Mouse (Mus musculus): ENCODE data around the gene Gm26920. TPM values are rescaled to one million over a fixed set of nuclear protein-coding genes. Genes with fewer than 3 reads are reported as not detected.
A peak's percentile ranks its signal among the peaks of the same experiment; 100 is the strongest.
"Not testable (repeated sequence)": the region's sequence is repeated elsewhere in the genome, so short reads cannot be mapped to it uniquely, and the experiment has no call there.

Gm26920 gene
- 3.6 and 3.9 TPM in 2 replicates for polyA plus RNA-seq (2015; fragmentation: Nextera tagmentation; extraction: Ambion mirVana)

DNA sequence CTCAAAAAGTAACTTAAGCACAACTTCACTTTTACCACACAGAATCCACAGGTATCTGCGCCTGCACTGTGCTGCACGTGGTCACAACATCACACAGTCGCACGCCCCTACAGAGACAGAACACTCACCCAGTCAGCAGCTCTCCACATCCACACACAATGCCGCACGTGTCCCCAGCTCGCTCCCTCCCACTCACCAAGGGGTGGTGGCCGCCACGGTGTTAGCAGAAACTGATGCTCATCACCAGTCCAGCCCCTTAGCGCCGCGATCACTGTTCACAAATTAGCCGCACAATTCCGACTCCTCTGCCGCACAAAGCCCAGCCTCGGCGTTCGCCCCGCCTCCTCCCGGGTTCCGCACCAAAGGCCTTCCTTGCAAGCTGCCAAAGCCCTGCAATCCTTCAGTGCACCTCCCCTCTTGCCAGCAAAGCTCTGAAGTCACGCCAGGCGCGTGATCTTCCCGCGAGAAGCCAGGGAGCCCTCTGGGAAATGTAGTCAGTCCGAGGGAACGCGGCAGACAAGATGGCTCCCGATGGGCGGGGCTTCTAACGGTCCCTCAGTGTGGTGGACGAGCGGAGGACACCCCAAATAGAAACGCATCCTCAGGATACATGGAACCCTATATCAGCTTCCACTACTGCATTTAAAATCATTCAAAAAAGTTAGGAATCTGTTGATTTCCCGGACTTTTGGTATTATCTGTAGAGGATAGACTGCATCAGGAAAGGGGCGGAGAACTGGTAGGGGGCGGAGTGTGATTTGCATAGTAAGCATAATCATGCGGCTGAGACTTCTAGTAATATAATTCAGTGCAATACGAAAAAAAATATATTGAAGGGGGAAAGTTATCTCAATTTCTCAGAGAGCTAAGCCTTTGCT lies at the start of gene Gm26920, which contains the start of gene Zfp566:
TSS of gene Gm26920 (minus strand) at position 319 of the 878 bp plus-strand sequence.
TSS of gene Zfp566 (minus strand) at position 436 of the 878 bp plus-strand sequence.
- H3K4me1 ChIP-seq, result peaks cover 37% of the 10 kb centered on the region
- H3K36me3 ChIP-seq (replicated peaks), result peaks cover 6% of the 10 kb centered on the region
- H3K4me2 ChIP-seq, result peak within 1 kb of the TSS; percentile 92
- H3K27me3 ChIP-seq (replicated peaks), result no peaks in the 10 kb centered on the region
- H3K4me3 ChIP-seq, result peak within 1 kb of the TSS; percentile 76
- H3K27ac ChIP-seq, result peak within 1 kb of the TSS; percentile 90
- H3K9me3 ChIP-seq, result no peaks in the 10 kb centered on the region
- peak within 1 kb of the TSS; percentile 65 for H3K9ac ChIP-seq
- peak; percentile 93 for ATAC-seq (replicated peaks)
- WGBS, result under 1% methylated on average over 40 of the region's 40 CpGs

DNA sequence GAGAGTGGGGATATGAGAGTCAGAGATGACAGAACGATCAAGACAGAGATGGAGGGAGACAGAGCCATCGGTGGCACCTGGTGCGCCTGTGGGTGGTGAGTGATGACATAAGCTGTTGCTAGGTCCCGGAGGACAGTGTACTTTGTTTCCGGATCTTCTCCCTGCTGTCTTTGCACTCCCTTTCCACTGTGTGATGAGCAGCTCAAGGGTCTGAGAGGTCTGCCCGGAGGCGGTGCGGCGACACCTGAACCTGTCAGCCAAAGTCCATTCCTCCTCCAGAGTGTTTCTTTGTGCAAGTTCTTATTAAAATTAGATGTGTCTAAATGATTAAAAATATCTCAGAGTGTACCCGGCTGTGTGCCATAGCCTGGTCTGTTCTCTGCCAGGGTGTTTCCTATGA lies 46.6 kb upstream of the Gm26920 start:
- Histone ChIP-seq H3K27me3 (replicated peaks) (no peaks in the 10 kb centered on the region), H3K4me2 (no peak overlapping the region), H3K9me3 (no peaks in the 10 kb centered on the region), H3K27ac (no peak overlapping the region), H3K4me3 (no peak overlapping the region), H3K9ac (no peak overlapping the region), H3K4me1 (no peaks in the 10 kb centered on the region), H3K36me3 (replicated peaks) (peaks cover 21% of the 10 kb centered on the region)
- no peak for ATAC-seq (replicated peaks)
- WGBS, result 91% methylated on average over 10 of the region's 10 CpGs

DNA sequence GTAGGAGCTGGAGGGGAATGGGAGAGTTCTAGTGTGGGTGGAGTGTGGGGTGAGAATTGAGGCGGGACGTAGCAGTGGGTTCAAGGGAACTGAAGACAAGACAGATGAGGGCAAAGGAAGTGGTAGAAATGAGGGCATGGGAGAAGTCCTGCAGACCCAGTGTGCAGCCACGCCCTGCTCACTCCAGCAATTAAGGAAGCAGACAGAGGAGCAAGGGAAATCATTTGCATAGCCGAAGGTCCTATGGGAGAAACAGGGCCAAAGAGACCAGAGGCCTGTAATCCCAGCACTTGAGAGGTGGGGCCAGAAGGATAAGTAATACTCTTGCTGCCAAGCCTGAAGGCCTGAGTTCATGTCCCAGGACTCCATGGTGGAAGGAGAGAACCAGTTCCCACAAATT lies 42.2 kb upstream of the Gm26920 start:
- Histone ChIP-seq H3K27me3 (replicated peaks) (no peaks in the 10 kb centered on the region), H3K9me3 (no peaks in the 10 kb centered on the region), H3K4me3 (no peak overlapping the region), H3K4me2 (no peak overlapping the region), H3K36me3 (replicated peaks) (peaks cover 44% of the 10 kb centered on the region), H3K4me1 (no peaks in the 10 kb centered on the region), H3K27ac (no peak overlapping the region), H3K9ac (no peak overlapping the region)
- no peak for ATAC-seq (replicated peaks)
- WGBS, result 94% methylated on average over 4 of the region's 4 CpGs

DNA sequence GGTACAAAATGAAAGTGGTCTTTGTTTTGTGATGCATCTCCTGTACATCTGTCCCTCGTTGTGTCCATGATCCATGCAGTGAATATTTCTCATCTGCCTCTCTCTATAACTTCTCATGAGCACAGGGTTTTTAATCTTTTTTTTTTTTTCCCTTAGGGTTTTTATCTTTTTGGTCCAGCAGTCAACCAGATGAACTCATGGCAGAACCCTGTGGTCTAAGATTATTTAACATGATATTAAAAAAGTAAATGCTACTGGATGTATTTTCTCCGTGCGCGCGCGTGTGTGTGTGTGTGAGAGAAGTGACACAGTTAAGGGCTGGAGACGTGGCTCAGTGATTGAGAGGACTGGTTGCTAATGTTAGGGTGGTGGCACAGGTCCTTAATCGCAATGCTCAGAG lies 39.7 kb upstream of the Gm26920 start:
- H3K27me3 ChIP-seq (replicated peaks), result no peaks in the 10 kb centered on the region
- H3K9me3 ChIP-seq, result no peaks in the 10 kb centered on the region
- H3K9ac ChIP-seq, result no peak overlapping the region
- no peak overlapping the region for H3K4me3 ChIP-seq
- no peak for ATAC-seq (replicated peaks)
- peaks cover 40% of the 10 kb centered on the region for H3K36me3 ChIP-seq (replicated peaks)
- H3K4me2 ChIP-seq, result no peak overlapping the region
- 96% methylated on average over 8 of the region's 8 CpGs for WGBS
- no peaks in the 10 kb centered on the region for H3K4me1 ChIP-seq
- no peak overlapping the region for H3K27ac ChIP-seq

DNA sequence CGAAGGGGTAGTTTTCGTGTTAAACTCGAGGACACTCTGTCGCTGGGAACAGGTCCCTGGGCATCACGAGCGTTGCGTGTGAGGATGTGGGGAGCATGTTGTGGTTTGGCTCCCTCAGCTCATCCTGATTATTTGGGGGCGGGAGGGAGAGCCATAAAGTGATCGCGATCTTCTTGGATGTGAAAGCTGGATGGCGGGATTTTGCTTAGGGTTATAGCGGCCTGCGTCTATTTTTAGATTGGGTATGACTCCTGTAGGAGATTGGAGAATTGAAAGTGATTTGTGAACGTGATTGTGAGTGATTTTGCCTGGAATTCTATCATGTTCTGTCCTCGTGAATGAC lies 31.9 kb upstream of the Gm26920 start:
- WGBS, result 5% methylated on average over 15 of the region's 15 CpGs
- H3K9me3 ChIP-seq, result no peaks in the 10 kb centered on the region
- no peaks in the 10 kb centered on the region for H3K36me3 ChIP-seq (replicated peaks)
- H3K27me3 ChIP-seq (replicated peaks), result no peaks in the 10 kb centered on the region
- H3K4me3 ChIP-seq, result peak overlapping the region; percentile 93
- peak overlapping the region; percentile 87 for H3K9ac ChIP-seq
- H3K4me1 ChIP-seq, result peaks cover 6% of the 10 kb centered on the region
- peak overlapping the region; percentile 65 for H3K4me2 ChIP-seq
- peak overlapping the region; percentile 88 for H3K27ac ChIP-seq
- ATAC-seq (replicated peaks), result peak; percentile 37; the same call in 1 of the 2 replicates

DNA sequence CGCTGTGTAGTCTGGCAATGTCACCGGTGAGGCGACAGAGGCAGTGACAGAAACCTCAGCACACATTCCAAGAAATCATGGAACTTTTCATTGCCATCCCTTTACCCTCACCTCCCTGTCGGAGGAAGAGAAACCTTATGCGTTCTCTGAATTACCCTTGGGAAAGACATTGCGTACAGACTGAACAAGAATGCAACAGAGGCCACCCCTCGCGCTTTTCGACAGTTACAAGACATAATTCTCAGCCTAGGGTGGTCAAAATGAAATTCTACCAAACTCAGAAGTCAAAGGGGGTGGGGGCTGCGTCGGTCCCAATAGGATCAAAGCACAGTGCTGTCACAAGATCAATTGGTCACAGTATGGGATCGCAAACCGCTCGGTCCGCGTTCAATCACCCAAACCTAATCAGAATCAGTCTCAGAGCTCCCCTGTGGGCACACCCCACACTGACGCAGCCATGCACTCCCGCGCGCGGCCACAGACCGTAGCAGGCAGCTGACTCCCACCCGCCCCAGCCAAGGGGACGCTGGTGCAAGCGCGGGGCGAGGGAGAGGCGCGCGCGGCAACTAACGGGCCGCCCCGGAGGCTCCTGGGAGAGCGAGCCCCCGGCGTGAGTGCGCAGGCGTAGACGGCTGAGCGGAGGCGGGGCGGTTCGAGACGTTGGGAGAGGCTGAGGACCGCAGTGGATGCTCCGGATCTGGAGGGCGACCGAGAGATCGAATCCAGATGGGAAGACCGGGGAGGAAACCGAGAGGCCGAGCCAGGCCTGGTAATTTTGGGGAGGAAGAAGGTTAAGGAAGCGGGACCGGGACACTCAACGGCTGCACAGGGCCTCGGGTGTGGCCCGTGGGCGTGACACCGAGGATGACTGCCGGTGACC lies 31.3 kb upstream of the Gm26920 start, which contains the start of gene Zfp382:
TSS of gene Zfp382 (plus strand) at position 635 of the 880 bp plus-strand sequence.
- peak; percentile 96 for ATAC-seq (replicated peaks)
- peak within 1 kb of the TSS; percentile 93 for H3K4me3 ChIP-seq
- H3K9me3 ChIP-seq, result no peaks in the 10 kb centered on the region
- H3K4me1 ChIP-seq, result peaks cover 6% of the 10 kb centered on the region
- WGBS, result under 1% methylated on average over 57 of the region's 61 CpGs
- peak within 1 kb of the TSS; percentile 88 for H3K27ac ChIP-seq
- no peaks in the 10 kb centered on the region for H3K27me3 ChIP-seq (replicated peaks)
- peak within 1 kb of the TSS; percentile 87 for H3K9ac ChIP-seq
- peak within 1 kb of the TSS; percentile 65 for H3K4me2 ChIP-seq
- no peaks in the 10 kb centered on the region for H3K36me3 ChIP-seq (replicated peaks)

DNA sequence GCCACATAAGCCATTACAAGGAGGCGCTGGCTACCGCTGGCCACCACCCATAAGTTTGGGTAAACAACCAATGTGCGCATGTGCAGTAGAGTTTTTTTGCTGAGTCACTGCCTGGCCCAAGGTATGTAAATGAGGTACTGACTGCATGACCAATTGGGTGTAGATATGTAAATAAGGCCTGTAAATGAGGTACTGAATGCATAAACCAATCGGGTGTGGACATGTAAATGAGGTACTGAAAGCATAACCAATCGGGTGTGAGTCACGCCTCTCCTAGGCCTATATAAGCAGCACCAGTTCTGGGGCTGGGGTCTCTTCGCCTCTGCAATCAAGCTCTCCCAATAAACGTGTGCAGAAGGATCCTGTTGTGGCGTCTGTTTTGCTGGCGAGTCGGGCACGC lies 27.7 kb upstream of the Gm26920 start:
- not testable (repeated sequence) for H3K4me2 ChIP-seq; H3K27ac ChIP-seq; H3K4me1 ChIP-seq; H3K27me3 ChIP-seq (replicated peaks); H3K4me3 ChIP-seq; H3K36me3 ChIP-seq (replicated peaks); ATAC-seq (replicated peaks); H3K9ac ChIP-seq; H3K9me3 ChIP-seq
- 91% methylated on average over 12 of the region's 12 CpGs for WGBS

DNA sequence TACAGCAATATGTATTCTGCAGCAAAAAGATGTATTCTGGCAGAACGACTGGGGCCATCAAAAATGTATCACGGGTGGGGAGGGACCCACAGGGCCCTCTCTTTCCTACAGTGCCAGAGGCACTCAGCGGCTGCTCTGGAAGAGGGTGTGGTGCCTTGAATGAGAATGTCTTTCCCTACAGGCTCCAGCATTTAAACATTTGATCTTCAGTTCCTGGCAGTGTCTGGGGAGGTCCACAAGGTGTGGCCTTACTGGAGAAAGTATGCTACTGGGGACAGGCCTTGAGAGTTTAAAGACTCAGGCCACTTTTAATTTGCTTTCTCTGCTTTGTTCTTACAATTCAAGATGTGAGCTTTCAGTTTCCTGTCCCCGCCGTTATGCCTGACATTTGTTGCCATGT lies 25.9 kb upstream of the Gm26920 start:
- no peak overlapping the region for H3K4me2 ChIP-seq
- no peak overlapping the region for H3K27ac ChIP-seq
- no peak for ATAC-seq (replicated peaks)
- no peaks in the 10 kb centered on the region for H3K27me3 ChIP-seq (replicated peaks)
- WGBS, result 98% methylated on average over 5 of the region's 5 CpGs
- no peaks in the 10 kb centered on the region for H3K4me1 ChIP-seq
- H3K9me3 ChIP-seq, result no peaks in the 10 kb centered on the region
- H3K4me3 ChIP-seq, result no peak overlapping the region
- H3K9ac ChIP-seq, result no peak overlapping the region
- no peaks in the 10 kb centered on the region for H3K36me3 ChIP-seq (replicated peaks)

DNA sequence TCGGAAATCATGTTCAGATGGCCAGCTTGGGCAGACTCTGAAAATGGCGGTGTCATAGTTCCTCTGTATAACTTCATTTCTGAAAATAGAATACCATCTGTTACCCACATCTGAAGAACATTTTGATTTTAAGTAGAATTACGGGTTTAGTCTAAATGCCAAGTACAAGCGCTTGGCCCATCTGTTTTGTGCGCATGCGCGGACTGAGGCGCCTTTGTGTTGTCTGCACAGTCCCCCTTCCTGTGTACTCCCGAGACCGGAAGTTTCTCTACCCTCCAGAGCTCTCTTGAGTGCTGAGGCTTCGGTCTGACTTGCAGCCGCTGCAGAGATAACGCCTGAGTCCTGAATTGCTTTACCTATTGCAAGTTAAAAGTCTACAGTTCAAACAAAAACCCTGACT lies 9.1 kb upstream of the Gm26920 start:
- Histone ChIP-seq H3K9ac (no peak overlapping the region), H3K4me3 (no peak overlapping the region), H3K4me1 (peaks cover 24% of the 10 kb centered on the region), H3K36me3 (replicated peaks) (peaks cover 40% of the 10 kb centered on the region), H3K9me3 (peaks cover 2% of the 10 kb centered on the region; the same call in 1 of the 2 replicates), H3K4me2 (no peak overlapping the region), H3K27me3 (replicated peaks) (no peaks in the 10 kb centered on the region), H3K27ac (no peak overlapping the region)
- WGBS, result 96% methylated on average over 13 of the region's 13 CpGs
- no peak for ATAC-seq (replicated peaks)

DNA sequence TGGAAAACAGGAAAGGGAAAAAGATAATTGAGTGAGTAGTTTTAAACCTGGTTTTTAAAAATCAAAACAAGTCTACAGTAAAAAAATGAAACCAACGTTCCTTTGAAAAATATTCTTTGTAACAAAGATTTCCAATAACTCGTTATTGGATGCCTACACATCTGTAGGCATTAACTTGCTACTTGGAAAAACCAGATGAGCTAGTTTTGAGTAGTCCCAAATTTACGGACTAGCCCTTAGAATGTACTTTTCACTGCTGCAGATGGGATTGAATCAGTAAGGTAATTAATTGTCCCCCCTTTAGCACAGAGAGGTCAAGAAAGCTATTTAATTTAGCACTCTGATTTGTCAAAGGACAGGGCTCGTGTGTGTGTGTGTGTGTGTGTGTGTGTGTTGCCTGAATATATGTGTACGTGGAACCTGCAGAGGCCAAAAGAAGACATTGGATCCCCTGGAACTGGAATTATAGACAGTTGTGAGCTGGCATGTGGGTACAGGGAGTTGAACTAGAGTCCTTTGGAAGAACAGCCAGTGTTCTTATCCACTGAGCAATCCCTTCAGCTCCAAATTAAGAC lies 5.4 kb upstream of the Gm26920 start:
- no peak for ATAC-seq (replicated peaks)
- no peaks in the 10 kb centered on the region for H3K27me3 ChIP-seq (replicated peaks)
- H3K4me2 ChIP-seq, result peak overlapping the region; percentile 55
- peaks cover 17% of the 10 kb centered on the region for H3K36me3 ChIP-seq (replicated peaks)
- peaks cover 32% of the 10 kb centered on the region for H3K4me1 ChIP-seq
- H3K27ac ChIP-seq, result peak overlapping the region; percentile 98; the same call in 1 of the 2 replicates
- peak overlapping the region; percentile 76 for H3K4me3 ChIP-seq
- 3% methylated on average over 5 of the region's 5 CpGs for WGBS
- peak overlapping the region; percentile 31 for H3K9ac ChIP-seq
- no peaks in the 10 kb centered on the region for H3K9me3 ChIP-seq

DNA sequence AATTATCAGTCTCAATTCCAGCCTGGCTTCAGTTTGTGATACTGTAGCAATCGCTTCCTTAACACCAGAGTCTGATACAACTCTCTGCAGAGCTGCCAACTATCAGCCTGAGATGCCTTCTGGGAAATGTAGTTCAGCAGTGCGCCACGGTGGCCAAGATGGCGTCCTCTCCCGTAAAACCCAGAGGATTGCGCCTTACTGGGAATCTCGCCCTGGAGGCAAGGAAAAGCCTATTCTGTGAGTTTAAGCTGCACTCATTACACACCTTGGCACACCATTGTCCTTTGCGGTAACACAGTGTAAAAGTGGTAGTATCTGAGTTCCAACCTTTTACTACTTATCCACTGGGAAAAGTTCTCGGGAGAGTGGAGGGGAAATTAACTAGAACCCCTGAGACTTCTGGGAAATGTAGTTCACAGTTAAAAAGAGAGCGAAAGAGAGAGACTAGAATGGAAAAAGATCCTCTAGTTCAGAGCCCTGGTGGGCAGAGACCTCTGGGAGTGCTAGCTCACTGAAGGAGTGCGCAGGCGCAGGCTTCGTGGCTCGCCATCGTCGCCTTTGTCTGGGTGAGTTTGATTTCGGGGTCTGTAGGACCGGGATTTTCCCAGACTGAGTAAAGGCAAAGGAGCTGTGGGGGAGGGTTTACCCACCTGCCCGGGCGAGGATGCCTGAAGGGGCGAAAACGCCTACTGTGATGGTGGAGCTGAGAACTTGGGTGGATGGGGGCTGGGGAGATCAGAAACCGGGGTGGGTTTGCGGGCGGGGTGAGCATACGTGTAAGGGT lies 4.6 kb upstream of the Gm26920 start, which contains the start of gene Zfp260:
TSS of gene Zfp260 (plus strand) at position 132 of the 784 bp plus-strand sequence.
- H3K4me1 ChIP-seq, result peaks cover 32% of the 10 kb centered on the region
- H3K4me2 ChIP-seq, result peak within 1 kb of the TSS; percentile 55
- H3K4me3 ChIP-seq, result peak within 1 kb of the TSS; percentile 76
- peak within 1 kb of the TSS; percentile 98 for H3K27ac ChIP-seq
- H3K9me3 ChIP-seq, result no peaks in the 10 kb centered on the region
- ATAC-seq (replicated peaks), result peak; percentile 82
- peaks cover 11% of the 10 kb centered on the region; the same call in 1 of the 2 replicates for H3K36me3 ChIP-seq (replicated peaks)
- H3K9ac ChIP-seq, result peak within 1 kb of the TSS; percentile 92
- WGBS, result under 1% methylated on average over 26 of the region's 26 CpGs
- H3K27me3 ChIP-seq (replicated peaks), result no peaks in the 10 kb centered on the region

All from midbrain, embryonic 15.5 days (tissue).